Mouse (Mus musculus) testis, adult 2 months (tissue): ENCODE data around the gene Tmem43. TPM values are rescaled to one million over a fixed set of nuclear protein-coding genes. Genes with fewer than 3 reads are reported as not detected.

ENCODE experiments used
- H3K27ac ChIP-seq: fragments of 200-500 bp; 2 replicates; pipeline ENCODE4 v1.5.1; 2012; ENCODE audit warnings: low read depth, low read length; ENCODE audit not compliant: control insufficient read depth, insufficient read depth
- H3K27me3 ChIP-seq: fragments of 200-500 bp; 2 replicates; pipeline ENCODE4 v1.6.1; 2012; ENCODE audit warnings: mild to moderate bottlenecking, low read length, moderate library complexity; ENCODE audit not compliant: control insufficient read depth, insufficient read depth
- H3K36me3 ChIP-seq: fragments of 200-500 bp; 2 replicates; pipeline ENCODE4 v1.6.1; 2012; ENCODE audit warnings: mild to moderate bottlenecking, low read length; ENCODE audit not compliant: control insufficient read depth, insufficient read depth
- H3K4me1 ChIP-seq: fragments of 200-500 bp; 2 replicates; pipeline ENCODE4 v1.6.1; 2012; ENCODE audit warnings: low read length; ENCODE audit not compliant: control insufficient read depth, insufficient read depth
- H3K4me3 ChIP-seq: fragments of 200-500 bp; 2 replicates; pipeline ENCODE4 v1.5.1; 2012; ENCODE audit warnings: low read depth, mild to moderate bottlenecking, low read length, moderate library complexity, mixed read lengths; ENCODE audit not compliant: control insufficient read depth
- CTCF ChIP-seq: fragments of 200-500 bp; IDR thresholded peaks from 2 replicates; pipeline ENCODE4 v1.5.1; 2012; ENCODE audit warnings: low read depth, mild to moderate bottlenecking, inconsistent platforms, low read length, moderate library complexity; ENCODE audit not compliant: control insufficient read depth, insufficient read depth, insufficient replicate concordance
- POLR2A ChIP-seq: fragments of 200-500 bp; IDR thresholded peaks from 2 replicates; pipeline ENCODE4 v1.6.1; 2012; ENCODE audit warnings: low read depth, mild to moderate bottlenecking, inconsistent platforms, low read length, moderate library complexity; ENCODE audit not compliant: control insufficient read depth
- polyA plus RNA-seq: library from polyadenylated mRNA; depleted of rRNA; stranded (reverse); fragments of >200 nt; gene quantifications from 2 replicates; pipeline ENCODE4 v1.2.3, GENCODE M21; 2012; rRNA removed

Tmem43 gene
- 5.8 and 6.1 TPM in 2 replicates for polyA plus RNA-seq

- Histone ChIP-seq H3K4me3 (peak within 1 kb of the TSS; percentile 86), H3K27ac (peak within 1 kb of the TSS; percentile 82), H3K27me3 (no peaks in the 10 kb centered on the region), H3K36me3 (no peaks in the 10 kb centered on the region), H3K4me1 (peaks cover 12% of the 10 kb centered on the region)
- peak; percentile 71 for TF ChIP-seq POLR2A
- no peak for TF ChIP-seq CTCF
Measured at GRCm38 (mm10) chr6:91472868-91473804, at the start of gene Tmem43, which contains the start of gene Chchd4. Tmem43 (plus strand) TSS chr6:91473703. Chchd4 (minus strand) TSS chr6:91473546.

GRCm38 (mm10) chr6:91424151-91424550 is 49.4 kb upstream of the Tmem43 start:
- H3K27ac ChIP-seq = no peak overlapping the region
- H3K36me3 ChIP-seq = no peaks in the 10 kb centered on the region
- H3K4me1 ChIP-seq = no peaks in the 10 kb centered on the region
- H3K27me3 ChIP-seq = no peaks in the 10 kb centered on the region
- H3K4me3 ChIP-seq = no peak overlapping the region
- TF ChIP-seq CTCF (no peak), POLR2A (no peak)

- TF ChIP-seq CTCF = no peak
- TF ChIP-seq POLR2A = peak; percentile 99
- H3K27ac ChIP-seq = peak overlapping the region; percentile 71
- no peaks in the 10 kb centered on the region for H3K36me3 ChIP-seq
- H3K4me3 ChIP-seq = peak overlapping the region; percentile 96
- no peaks in the 10 kb centered on the region for H3K27me3 ChIP-seq
- H3K4me1 ChIP-seq = peaks cover 8% of the 10 kb centered on the region
Measured at GRCm38 (mm10) chr6:91440474-91441144, 32.9 kb upstream of the Tmem43 start.

DNA sequence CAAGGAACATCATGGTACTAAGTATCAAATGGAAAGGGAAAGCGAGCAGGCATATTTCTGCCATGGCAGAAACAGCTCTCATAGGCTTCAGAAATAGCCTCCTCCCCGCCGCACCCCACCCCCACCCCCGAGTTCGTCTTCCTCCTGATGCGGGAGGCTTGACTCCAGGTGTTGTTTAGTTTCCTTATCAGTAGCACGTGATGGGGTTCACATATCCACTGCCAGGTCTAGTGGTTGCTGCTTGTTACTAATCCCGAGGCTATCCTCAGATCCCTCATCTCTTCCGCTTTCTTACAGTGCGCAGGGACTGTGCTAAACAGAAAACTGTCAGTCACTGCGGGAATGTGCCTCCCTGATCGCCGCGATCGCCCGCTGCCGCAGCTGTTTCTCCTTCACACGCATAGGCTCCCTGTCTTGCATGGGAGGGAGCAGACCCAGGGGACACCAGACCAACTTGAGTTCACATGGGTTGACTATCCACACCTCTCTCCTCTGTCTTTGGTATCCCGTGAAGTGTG is 32.3 kb upstream of the Tmem43 start:
- no peak for TF ChIP-seq POLR2A
- TF ChIP-seq CTCF = no peak
- peak overlapping the region; percentile 71; the same call in 1 of the 2 replicates for H3K27ac ChIP-seq

DNA sequence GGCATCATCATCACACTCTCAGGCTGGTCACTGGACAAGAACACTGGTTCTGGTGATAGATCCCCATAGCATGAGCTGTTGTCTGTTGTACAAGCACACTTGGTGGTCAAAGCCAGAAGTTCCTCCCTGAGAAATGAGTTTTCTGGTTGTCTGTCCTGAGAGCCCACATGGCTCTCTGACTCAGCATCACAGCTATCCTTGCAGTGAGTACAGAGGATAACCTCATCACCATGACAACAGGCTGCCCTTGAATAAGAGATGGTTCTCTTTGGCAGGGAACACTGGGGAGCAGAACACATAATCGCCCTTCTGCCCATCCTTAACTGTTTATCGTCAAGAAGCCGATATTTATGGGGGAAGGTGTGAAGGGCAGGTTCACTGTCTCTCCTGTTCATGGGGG is 28.2 kb upstream of the Tmem43 start:
- peaks cover 8% of the 10 kb centered on the region for H3K4me1 ChIP-seq
- no peak for TF ChIP-seq CTCF
- TF ChIP-seq POLR2A = no peak
- no peaks in the 10 kb centered on the region for H3K36me3 ChIP-seq

More for the DNA sequence above, 32.3 kb upstream of the Tmem43 start:
- H3K27me3 ChIP-seq = no peaks in the 10 kb centered on the region
- peaks cover 8% of the 10 kb centered on the region for H3K4me1 ChIP-seq
- no peaks in the 10 kb centered on the region for H3K36me3 ChIP-seq
- peak overlapping the region; percentile 96 for H3K4me3 ChIP-seq

DNA sequence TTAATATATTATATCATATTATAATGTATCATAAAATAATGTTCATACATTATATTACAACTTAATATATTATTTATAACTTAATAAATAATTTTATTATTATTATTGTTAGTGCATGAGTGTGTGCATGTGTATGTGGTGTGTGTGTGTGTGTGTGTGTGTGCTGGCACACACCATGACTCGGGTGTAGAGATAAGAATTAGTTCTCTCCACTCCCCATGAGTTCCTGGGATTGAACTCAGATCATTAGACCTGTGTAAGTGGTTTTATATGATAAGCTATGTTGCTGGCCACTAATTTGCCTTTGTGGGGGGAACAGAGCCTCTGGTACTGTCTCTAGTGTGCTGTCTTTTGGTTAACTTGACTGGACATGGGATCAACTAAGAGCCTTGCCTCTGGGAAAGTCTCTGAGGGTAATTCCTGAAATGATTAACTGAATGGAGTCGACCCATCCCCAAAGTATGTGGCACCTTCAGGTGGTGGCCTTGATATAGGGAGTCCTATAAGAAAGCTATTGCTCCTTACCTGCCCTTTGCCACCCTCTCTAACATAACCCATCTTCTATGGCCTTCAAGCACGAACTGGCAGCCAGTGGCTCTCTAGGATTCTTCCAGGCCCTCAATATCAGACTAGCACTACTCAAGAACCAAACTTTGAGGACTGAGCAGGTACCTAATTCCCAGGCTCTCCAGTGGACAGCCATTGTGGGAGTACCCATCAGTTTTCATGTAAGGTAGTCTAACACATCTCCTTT is 23.9 kb upstream of the Tmem43 start:
- H3K4me1 ChIP-seq = no peaks in the 10 kb centered on the region
- no peak overlapping the region for H3K4me3 ChIP-seq
- no peak overlapping the region for H3K27ac ChIP-seq
- no peaks in the 10 kb centered on the region for H3K36me3 ChIP-seq
- H3K27me3 ChIP-seq = no peaks in the 10 kb centered on the region
- no peak for TF ChIP-seq CTCF
- TF ChIP-seq POLR2A = no peak

More for the DNA sequence above, 28.2 kb upstream of the Tmem43 start:
- H3K27ac ChIP-seq = no peak overlapping the region
- H3K27me3 ChIP-seq = no peaks in the 10 kb centered on the region
- H3K4me3 ChIP-seq = no peak overlapping the region

- H3K36me3 ChIP-seq = no peaks in the 10 kb centered on the region
- TF ChIP-seq CTCF (no peak), POLR2A (no peak)
- H3K4me3 ChIP-seq = no peak overlapping the region
- no peaks in the 10 kb centered on the region for H3K27me3 ChIP-seq
- H3K4me1 ChIP-seq = no peaks in the 10 kb centered on the region
- H3K27ac ChIP-seq = no peak overlapping the region
Measured at GRCm38 (mm10) chr6:91452056-91452455, 21.4 kb upstream of the Tmem43 start.
